Mouse (Mus musculus): ENCODE data around the gene Fgfr2.

DNA sequence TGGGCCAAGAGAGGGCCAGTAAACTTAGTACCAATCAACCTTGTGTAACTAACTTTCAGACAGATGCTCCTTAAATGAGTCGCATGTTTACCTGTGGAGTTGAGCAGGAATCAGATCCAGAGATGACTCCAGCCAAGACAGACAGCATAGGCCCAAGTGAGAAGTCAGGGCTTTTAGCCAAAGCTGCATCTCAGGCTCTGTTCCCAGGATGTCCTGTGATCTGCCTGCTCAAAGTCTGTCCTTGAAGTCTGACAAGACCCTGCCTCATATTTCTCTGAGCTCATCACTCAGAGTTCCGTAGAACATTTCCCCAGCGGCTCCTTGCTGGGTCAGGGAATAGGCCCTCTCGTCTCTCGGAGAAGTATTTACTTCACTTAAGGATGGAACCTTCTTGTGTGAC lies 2472.5 kb downstream of the Fgfr2 start:
- TF ChIP-seq POLR2A (IDR thresholded peaks at IDR 0.05; ENCODE audit: insufficient read length, low read depth) (no peak), MAX (IDR thresholded peaks at IDR 0.05; ENCODE audit: low read depth) (no peak), CEBPB (IDR thresholded peaks at IDR 0.05; ENCODE audit: insufficient read depth, poor library complexity, severe bottlenecking) (no peak), E2F4 (IDR thresholded peaks at IDR 0.05; ENCODE audit: insufficient read depth) (no peak), USF1 (IDR thresholded peaks at IDR 0.05; ENCODE audit: low read depth) (no peak), TCF12 (IDR thresholded peaks at IDR 0.05; ENCODE audit: insufficient read depth, poor library complexity, severe bottlenecking) (no peak), MYOD1 (IDR thresholded peaks at IDR 0.05; ENCODE audit: control insufficient read depth in 1 of 3, insufficient read length in 2 of 3, low read depth in 2 of 3) (no peak), POLR2AphosphoS2 (IDR thresholded peaks at IDR 0.05; ENCODE audit: insufficient read length, low read depth) (no peak), TCF3 (IDR thresholded peaks at IDR 0.05; ENCODE audit: insufficient read length, low read depth) (no peak), REST (IDR thresholded peaks at IDR 0.05; ENCODE audit: insufficient read depth, insufficient read length) (no peak), SRF (IDR thresholded peaks at IDR 0.05; ENCODE audit: control insufficient read depth, insufficient read length, low read depth) (no peak), MYOG (IDR thresholded peaks at IDR 0.05; ENCODE audit: control insufficient read depth in 1 of 3, insufficient read depth in 1 of 3, insufficient read length in 2 of 3, low read depth in 2 of 3) (no peak)
